Mouse (Mus musculus) heart, embryonic 13.5 days (tissue): Measurements from ENCODE around the gene Sh3glb2. TPM values are rescaled to one million over a fixed set of nuclear protein-coding genes. Genes with fewer than 3 reads are reported as not detected.

Experiments used
- ATAC-seq: fragments of 200-750 bp; cut with Nextera tagmentation; 2 replicates; pipeline ENCODE4 v1.8.0; 2017; ENCODE audit warnings: moderate TSS enrichment; ENCODE audit not compliant: insufficient number of reproducible peaks, low FRiP score, low TSS enrichment; ENCODE audit errors: extremely low read depth
- H3K27ac ChIP-seq: fragments of 300-500 bp; sonication (generic); replicated peaks from 2 replicates; pipeline ENCODE4 v1.5.1; 2015; ENCODE audit warnings: moderate library complexity, mild to moderate bottlenecking, inconsistent platforms
- H3K27me3 ChIP-seq: fragments of 300-500 bp; sonication (generic); replicated peaks from 2 replicates; pipeline ENCODE4 v1.6.1; 2015; ENCODE audit warnings: mild to moderate bottlenecking, inconsistent platforms
- H3K36me3 ChIP-seq: fragments of 300-500 bp; sonication (generic); 2 replicates; pipeline ENCODE4 v1.6.1; 2015; ENCODE audit warnings: mild to moderate bottlenecking, inconsistent platforms
- H3K4me1 ChIP-seq: fragments of 300-500 bp; sonication (generic); 2 replicates; pipeline ENCODE4 v1.6.1; 2015; ENCODE audit warnings: inconsistent platforms
- H3K4me2 ChIP-seq: fragments of 300-500 bp; sonication (generic); 2 replicates; pipeline ENCODE4 v1.6.1; 2015; ENCODE audit warnings: inconsistent platforms, mild to moderate bottlenecking, moderate library complexity
- H3K4me3 ChIP-seq: fragments of 300-500 bp; sonication (generic); 2 replicates; pipeline ENCODE4 v1.5.1; 2015; ENCODE audit warnings: moderate library complexity, mild to moderate bottlenecking, inconsistent platforms
- H3K9ac ChIP-seq: fragments of 300-500 bp; sonication (generic); 2 replicates; pipeline ENCODE4 v1.6.1; 2015; ENCODE audit warnings: inconsistent platforms, mild to moderate bottlenecking, moderate library complexity
- H3K9me3 ChIP-seq: fragments of 300-500 bp; sonication (generic); 2 replicates; pipeline ENCODE4 v1.6.1; 2016; ENCODE audit warnings: inconsistent platforms
- WGBS: fragments of 180-500 bp; shearing (Covaris S2); methylation state at CpG from one replicate; pipeline ENCODE4 v1.1.7; 2015; ENCODE audit warnings: mixed read lengths; 5-methylcytosine and 5-hydroxymethylcytosine counted together
- polyA plus RNA-seq: library from polyadenylated mRNA; unstranded; fragments of >200 nt; fragmentation: Nextera tagmentation; extraction: Ambion mirVana; gene quantifications from 2 replicates; pipeline ENCODE4 v1.2.1, GENCODE M21; 2015

The Sh3glb2 gene
- polyA plus RNA-seq, 1 experiment from 2014 or later, result 122 TPM

- Histone ChIP-seq H3K4me3 (no peak overlapping the region), H3K9ac (no peak overlapping the region; the same call in 1 of the 2 replicates), H3K4me1 (no peaks in the 10 kb centered on the region), H3K4me2 (no peak overlapping the region), H3K27me3 (no peaks in the 10 kb centered on the region), H3K27ac (peak overlapping the region; percentile 5; the same call in 1 of the 2 replicates), H3K36me3 (peaks cover 98% of the 10 kb centered on the region), H3K9me3 (no peaks in the 10 kb centered on the region)
- 77% methylated on average over 16 of the region's 16 CpGs for WGBS
- ATAC-seq, result no peak
These were observed 22.8 kb downstream of the Sh3glb2 start for GRCm38 (mm10) chr2:30336174-30336915.

- Histone ChIP-seq H3K4me1 (no peaks in the 10 kb centered on the region), H3K9me3 (no peaks in the 10 kb centered on the region), H3K27me3 (no peaks in the 10 kb centered on the region), H3K4me2 (no peak overlapping the region), H3K4me3 (no peak overlapping the region), H3K36me3 (peaks cover 98% of the 10 kb centered on the region), H3K27ac (no peak overlapping the region), H3K9ac (no peak overlapping the region)
- WGBS, result 95% methylated on average over 2 of the region's 2 CpGs
- ATAC-seq, result no peak
These were observed 23.8 kb downstream of the Sh3glb2 start for GRCm38 (mm10) chr2:30335324-30335723.

GRCm38 (mm10) chr2:30328791-30329190 is 30.3 kb downstream of the Sh3glb2 start:
- H3K4me1 ChIP-seq, result no peaks in the 10 kb centered on the region
- H3K4me3 ChIP-seq, result no peak overlapping the region
- ATAC-seq, result no peak
- H3K27me3 ChIP-seq, result no peaks in the 10 kb centered on the region
- H3K4me2 ChIP-seq, result no peak overlapping the region
- H3K27ac ChIP-seq, result no peak overlapping the region
- no peaks in the 10 kb centered on the region for H3K9me3 ChIP-seq
- H3K9ac ChIP-seq, result no peak overlapping the region
- peaks cover 98% of the 10 kb centered on the region for H3K36me3 ChIP-seq
- 90% methylated on average over 3 of the region's 3 CpGs for WGBS

- Histone ChIP-seq H3K27me3 (no peaks in the 10 kb centered on the region), H3K9me3 (no peaks in the 10 kb centered on the region), H3K4me2 (no peak overlapping the region), H3K27ac (no peak overlapping the region), H3K4me1 (no peaks in the 10 kb centered on the region), H3K36me3 (peaks cover 98% of the 10 kb centered on the region), H3K9ac (no peak overlapping the region), H3K4me3 (no peak overlapping the region)
- ATAC-seq, result no peak
- WGBS, result 84% methylated on average over 7 of the region's 7 CpGs
These were observed 31.9 kb downstream of the Sh3glb2 start for GRCm38 (mm10) chr2:30327276-30327675.

GRCm38 (mm10) chr2:30325296-30325695 is 33.8 kb downstream of the Sh3glb2 start:
- Histone ChIP-seq H3K27ac (no peak overlapping the region), H3K4me2 (no peak overlapping the region), H3K4me1 (no peaks in the 10 kb centered on the region), H3K36me3 (peaks cover 98% of the 10 kb centered on the region), H3K9me3 (no peaks in the 10 kb centered on the region), H3K27me3 (no peaks in the 10 kb centered on the region), H3K9ac (no peak overlapping the region), H3K4me3 (no peak overlapping the region)
- WGBS, result 87% methylated on average over 5 of the region's 5 CpGs
- no peak for ATAC-seq

- no peak overlapping the region for H3K9ac ChIP-seq
- 86% methylated on average over 7 of the region's 7 CpGs for WGBS
- ATAC-seq, result no peak
These were observed 36.0 kb downstream of the Sh3glb2 start for GRCm38 (mm10) chr2:30323111-30323510.

GRCm38 (mm10) chr2:30319260-30319659 is 39.9 kb downstream of the Sh3glb2 start:
- Histone ChIP-seq H3K36me3 (peaks cover 99% of the 10 kb centered on the region), H3K4me1 (no peaks in the 10 kb centered on the region), H3K9ac (no peak overlapping the region), H3K9me3 (no peaks in the 10 kb centered on the region), H3K27ac (no peak overlapping the region), H3K4me3 (no peak overlapping the region), H3K4me2 (no peak overlapping the region), H3K27me3 (no peaks in the 10 kb centered on the region)
- no peak for ATAC-seq
- WGBS, result 80% methylated on average over 4 of the region's 4 CpGs

More at GRCm38 (mm10) chr2:30323111-30323510, 36.0 kb downstream of the Sh3glb2 start:
- no peak overlapping the region for H3K4me3 ChIP-seq
- H3K27me3 ChIP-seq, result no peaks in the 10 kb centered on the region
- no peaks in the 10 kb centered on the region for H3K4me1 ChIP-seq
- no peaks in the 10 kb centered on the region for H3K9me3 ChIP-seq
- H3K27ac ChIP-seq, result no peak overlapping the region
- H3K4me2 ChIP-seq, result no peak overlapping the region
- peaks cover 99% of the 10 kb centered on the region for H3K36me3 ChIP-seq

GRCm38 (mm10) chr2:30316955-30317354 is 42.2 kb downstream of the Sh3glb2 start:
- no peaks in the 10 kb centered on the region for H3K4me1 ChIP-seq
- H3K27ac ChIP-seq, result no peak overlapping the region
- H3K9ac ChIP-seq, result no peak overlapping the region
- 91% methylated on average over 5 of the region's 5 CpGs for WGBS
- H3K36me3 ChIP-seq, result peaks cover 99% of the 10 kb centered on the region
- no peaks in the 10 kb centered on the region for H3K9me3 ChIP-seq
- no peaks in the 10 kb centered on the region for H3K27me3 ChIP-seq
- H3K4me3 ChIP-seq, result no peak overlapping the region
- H3K4me2 ChIP-seq, result no peak overlapping the region
- no peak for ATAC-seq

- Histone ChIP-seq H3K4me1 (no peaks in the 10 kb centered on the region), H3K4me3 (no peak overlapping the region), H3K27ac (no peak overlapping the region), H3K27me3 (no peaks in the 10 kb centered on the region), H3K9ac (no peak overlapping the region), H3K36me3 (peaks cover 98% of the 10 kb centered on the region), H3K9me3 (no peaks in the 10 kb centered on the region), H3K4me2 (no peak overlapping the region)
- WGBS, result 94% methylated on average over 4 of the region's 4 CpGs
- no peak for ATAC-seq
These were observed 43.0 kb downstream of the Sh3glb2 start for GRCm38 (mm10) chr2:30316136-30316535.

GRCm38 (mm10) chr2:30311481-30311880 is 47.7 kb downstream of the Sh3glb2 start:
- Histone ChIP-seq H3K36me3 (peaks cover 99% of the 10 kb centered on the region), H3K9me3 (no peaks in the 10 kb centered on the region), H3K27ac (no peak overlapping the region), H3K4me3 (no peak overlapping the region), H3K4me1 (no peaks in the 10 kb centered on the region), H3K27me3 (no peaks in the 10 kb centered on the region), H3K4me2 (no peak overlapping the region), H3K9ac (no peak overlapping the region)
- 98% methylated on average over 2 of the region's 2 CpGs for WGBS
- ATAC-seq, result no peak

GRCm38 (mm10) chr2:30309351-30309750 is 49.8 kb downstream of the Sh3glb2 start:
- Histone ChIP-seq H3K4me1 (no peaks in the 10 kb centered on the region), H3K36me3 (peaks cover 99% of the 10 kb centered on the region), H3K27ac (no peak overlapping the region), H3K4me2 (no peak overlapping the region), H3K27me3 (no peaks in the 10 kb centered on the region), H3K9ac (no peak overlapping the region), H3K4me3 (no peak overlapping the region), H3K9me3 (no peaks in the 10 kb centered on the region)
- WGBS, result 77% methylated on average over 3 of the region's 3 CpGs
- no peak for ATAC-seq

- no peak overlapping the region for H3K27ac ChIP-seq
- WGBS, result 94% methylated on average over 7 of the region's 7 CpGs
- H3K4me3 ChIP-seq, result no peak overlapping the region
- no peak for ATAC-seq
- H3K27me3 ChIP-seq, result no peaks in the 10 kb centered on the region
- H3K9ac ChIP-seq, result no peak overlapping the region
- H3K4me1 ChIP-seq, result no peaks in the 10 kb centered on the region
- no peak overlapping the region for H3K4me2 ChIP-seq
- peaks cover 100% of the 10 kb centered on the region for H3K36me3 ChIP-seq
- no peaks in the 10 kb centered on the region for H3K9me3 ChIP-seq
These were observed 53.0 kb downstream of the Sh3glb2 start for GRCm38 (mm10) chr2:30306087-30306486.
